Mouse (Mus musculus): ENCODE measurements around the gene Dennd4a.

- TF ChIP-seq CTCF (IDR thresholded peaks at IDR 0.05; ENCODE audit: control insufficient read depth, insufficient read depth, low read length) (no peak), POLR2A (IDR thresholded peaks at IDR 0.05; ENCODE audit: borderline replicate concordance, control insufficient read depth, low read depth, low read length) (no peak)
Observed at GRCm38 (mm10) chr9:64799504-64799903, 11.6 kb upstream of the Dennd4a start.

Data from bone marrow, adult 2 months (tissue).